Mouse (Mus musculus) cerebellum, adult 2 months (tissue): ENCODE measurements around the gene Map3k12.

Experiments
- CTCF ChIP-seq: fragments of 200-500 bp; IDR thresholded peaks from 2 replicates; pipeline ENCODE4 v1.5.1; 2011; ENCODE audit warnings: low read depth, mild to moderate bottlenecking, control low read depth, low read length, moderate library complexity, borderline replicate concordance; ENCODE audit not compliant: insufficient read depth
- POLR2A ChIP-seq: fragments of 200-500 bp; IDR thresholded peaks from 2 replicates; pipeline ENCODE4 v1.6.1; 2011; ENCODE audit warnings: low read length, control low read depth, borderline replicate concordance; ENCODE audit not compliant: insufficient read depth

DNA sequence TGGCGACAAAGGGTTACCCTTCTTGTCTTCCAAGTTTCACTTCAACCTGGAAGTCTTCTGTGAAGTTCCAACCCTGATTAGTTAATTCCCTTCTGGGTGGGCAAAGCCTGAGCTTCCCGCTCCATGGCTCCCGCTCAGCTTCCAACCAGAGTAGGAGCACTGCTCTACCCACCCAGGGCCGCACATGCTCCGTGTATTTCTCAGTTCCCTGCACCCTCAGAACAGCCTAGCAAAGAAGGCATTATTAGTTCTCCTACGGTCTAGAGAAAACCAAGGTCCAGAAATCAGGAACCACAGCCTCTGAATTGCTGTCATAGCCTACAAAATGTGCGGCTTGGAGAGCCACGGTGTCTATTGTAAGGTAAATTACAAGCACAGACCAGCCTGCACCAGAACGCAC is 6.8 kb downstream of the Map3k12 start:
- TF ChIP-seq POLR2A: no peak
- TF ChIP-seq CTCF: no peak
